Mouse (Mus musculus): ENCODE data around the gene Clasrp. TPM values are rescaled to one million over a fixed set of nuclear protein-coding genes. Genes with fewer than 3 reads are reported as not detected.

Clasrp gene
- polyA plus RNA-seq, 2 experiments: 7.5 to 21.3 TPM

DNA sequence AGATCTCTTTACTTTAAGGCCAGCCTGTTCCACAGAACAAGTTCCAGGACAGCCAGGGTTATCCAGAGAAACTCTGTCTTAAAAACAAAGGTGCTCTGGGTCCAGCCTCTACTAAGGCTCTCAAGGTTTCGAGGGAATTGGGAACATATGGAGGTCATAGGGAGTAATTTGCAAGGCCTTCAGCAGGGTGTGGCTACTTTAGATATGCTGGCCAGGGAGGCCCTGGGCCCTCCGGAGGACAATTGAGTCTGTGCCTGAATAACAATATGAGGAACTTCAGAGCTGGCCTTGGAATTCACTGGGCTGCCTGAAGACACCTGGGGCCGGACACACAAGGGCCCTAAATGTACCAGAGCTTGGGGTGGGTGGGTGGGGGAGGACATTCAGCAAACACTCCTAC, 28.7 kb downstream of the Clasrp start:
- Histone ChIP-seq H3K27me3 (ENCODE audit: control insufficient read depth, insufficient read depth, low read length) (no peaks in the 10 kb centered on the region; the same call in 1 of the 2 replicates), H3K4me1 (replicated peaks; ENCODE audit: control insufficient read depth in 2 of 2, insufficient read depth in 2 of 2, low read length in 1 of 2) (peaks cover 40 to 41% of the 10 kb centered on the region in 2 experiments), H3K9me3 (ENCODE audit: control insufficient read depth, low read length) (no peaks in the 10 kb centered on the region), H3K36me3 (replicated peaks; ENCODE audit: control insufficient read depth, insufficient read depth, low read depth) (peaks cover 3% of the 10 kb centered on the region), H3K9ac (replicated peaks) (peak overlapping the region; percentile 37), H3K4me2 (ENCODE audit: low read depth) (peak overlapping the region; percentile 42; the same call in 1 of the 2 replicates), H3K27ac (peak overlapping the region; percentile 52), H3K4me3 (ENCODE audit: insufficient read depth in 1 of 2, low read depth in 2 of 2, low read length in 2 of 2) (no peak overlapping the region)
- no peak for ATAC-seq (ENCODE audit: insufficient read depth)
- no peak for DNase-seq (ENCODE audit: low read depth in 3 of 3, low spot score in 3 of 3)
- no peak for TF ChIP-seq CTCF (IDR thresholded peaks at IDR 0.05; ENCODE audit: low read depth)
- TF ChIP-seq EP300 (IDR thresholded peaks at IDR 0.05; ENCODE audit: low read depth): no peak
- 33% methylated on average over 3 of the region's 3 CpGs for WGBS (ENCODE audit: insufficient replicate concordance)

DNA sequence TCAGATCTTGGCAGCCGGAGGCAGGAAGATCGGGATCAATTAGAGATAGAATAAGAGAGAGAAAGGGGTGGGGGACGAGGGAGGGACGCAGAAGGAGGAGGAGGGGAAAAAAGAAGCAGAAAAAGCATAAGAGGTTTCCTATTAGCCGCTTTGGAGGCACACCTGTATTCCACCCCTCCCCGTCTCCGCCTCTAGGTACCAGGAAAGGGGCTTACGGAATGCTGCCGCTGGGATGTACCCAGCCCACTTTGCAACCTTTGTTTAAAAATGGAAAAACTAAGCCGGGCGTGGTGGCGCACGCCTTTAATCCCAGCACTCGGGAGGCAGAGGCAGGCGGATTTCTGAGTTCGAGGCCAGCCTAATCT, 30.5 kb downstream of the Clasrp start:
- TF ChIP-seq EP300 (IDR thresholded peaks at IDR 0.05; ENCODE audit: low read depth): no peak
- Histone ChIP-seq H3K27me3 (ENCODE audit: control insufficient read depth, insufficient read depth, low read length) (no peaks in the 10 kb centered on the region; the same call in 1 of the 2 replicates), H3K4me3 (ENCODE audit: insufficient read depth in 1 of 2, low read depth in 2 of 2, low read length in 2 of 2) (peak overlapping the region; percentile 88 to 92), H3K9ac (replicated peaks) (peak overlapping the region; percentile 94), H3K27ac (peak overlapping the region; percentile 87), H3K9me3 (ENCODE audit: control insufficient read depth, low read length) (no peaks in the 10 kb centered on the region), H3K4me2 (ENCODE audit: low read depth) (peak overlapping the region; percentile 90), H3K36me3 (replicated peaks; ENCODE audit: control insufficient read depth, insufficient read depth, low read depth) (peaks cover 9% of the 10 kb centered on the region), H3K4me1 (replicated peaks; ENCODE audit: control insufficient read depth in 2 of 2, insufficient read depth in 2 of 2, low read length in 1 of 2) (peaks cover 40 to 41% of the 10 kb centered on the region in 2 experiments)
- WGBS (ENCODE audit: insufficient replicate concordance): 22% methylated on average over 16 of the region's 16 CpGs
- no peak for DNase-seq (ENCODE audit: low read depth in 3 of 3, low spot score in 3 of 3)
- no peak for ATAC-seq (ENCODE audit: insufficient read depth)

DNA sequence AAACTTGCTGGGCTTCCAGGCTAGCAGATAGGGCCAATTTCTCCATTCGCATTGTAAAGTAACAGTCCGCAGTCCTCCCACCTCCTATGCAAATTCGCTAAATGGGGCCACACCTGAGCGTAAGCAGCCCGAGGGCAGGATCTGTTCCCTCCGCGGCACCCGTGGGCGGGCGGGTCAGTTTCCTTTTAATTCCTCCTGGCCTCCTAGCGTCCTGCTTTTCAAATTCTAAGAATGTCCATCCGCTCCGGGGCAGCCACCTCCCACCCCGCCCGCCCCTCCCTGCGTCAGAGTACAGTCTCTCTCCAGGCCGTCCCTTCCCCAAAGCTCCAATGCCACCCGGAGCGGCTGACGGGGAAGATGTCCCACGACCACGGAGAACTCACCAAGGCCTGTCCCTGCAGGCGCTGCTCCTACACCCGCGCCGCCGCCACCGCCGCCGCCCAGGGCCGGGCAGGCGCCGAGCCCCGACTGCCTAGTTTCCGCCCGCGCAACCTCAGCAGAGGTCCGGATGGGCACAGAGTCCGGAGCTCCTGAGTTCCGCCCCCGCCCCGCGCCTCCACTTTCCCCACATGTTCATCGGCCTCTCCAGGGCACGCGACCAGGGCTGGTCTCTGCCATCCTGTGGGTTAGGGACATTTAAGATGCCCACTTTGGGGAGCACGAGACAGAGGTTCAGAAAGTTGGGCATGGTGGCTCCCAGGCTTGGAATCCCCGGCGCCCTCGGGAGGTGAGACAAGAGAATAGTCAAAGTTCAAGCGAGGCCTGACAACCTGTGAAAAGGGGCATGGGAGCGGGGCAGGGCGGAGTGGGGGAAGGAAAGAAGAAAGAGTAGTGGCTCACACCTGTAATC, 31.1 kb downstream of the Clasrp start:
- 1% methylated on average over 53 of the region's 53 CpGs for WGBS (ENCODE audit: insufficient replicate concordance)
- peaks cover 37 to 39% of the 10 kb centered on the region in 2 experiments for H3K4me1 ChIP-seq (replicated peaks; ENCODE audit: control insufficient read depth in 2 of 2, insufficient read depth in 2 of 2, low read length in 1 of 2)

DNA sequence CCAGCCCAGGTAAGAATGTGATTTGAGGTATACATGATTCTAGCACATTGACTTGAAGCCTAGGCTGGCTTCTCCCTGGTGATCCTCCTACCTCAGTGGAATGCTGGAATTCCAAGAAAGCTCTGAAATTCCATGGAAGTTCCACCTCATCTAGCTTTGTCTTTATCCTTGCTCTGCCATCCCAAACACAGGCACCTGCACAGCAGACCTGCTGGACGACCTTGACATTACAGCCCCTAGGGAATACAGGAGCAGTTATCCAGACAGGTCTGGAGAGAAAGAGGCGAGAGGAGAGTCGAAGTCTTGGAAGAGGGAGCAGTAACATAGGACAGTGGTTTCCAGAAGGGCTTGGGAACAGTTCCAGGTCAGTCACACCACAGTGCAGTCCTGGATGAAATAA, 34.6 kb downstream of the Clasrp start:
- 69% methylated on average over 3 of the region's 3 CpGs for WGBS (ENCODE audit: insufficient replicate concordance)
- H3K4me2 ChIP-seq (ENCODE audit: low read depth): no peak overlapping the region
- ATAC-seq (ENCODE audit: insufficient read depth) (no peak), DNase-seq (ENCODE audit: low read depth in 3 of 3, low spot score in 3 of 3) (no peak)
- H3K9me3 ChIP-seq (ENCODE audit: control insufficient read depth, low read length): no peaks in the 10 kb centered on the region
- no peak overlapping the region for H3K27ac ChIP-seq
- no peak overlapping the region; the same call in 1 of the 2 replicates for H3K9ac ChIP-seq (replicated peaks)
- TF ChIP-seq EP300 (IDR thresholded peaks at IDR 0.05; ENCODE audit: low read depth): no peak
- TF ChIP-seq CTCF (IDR thresholded peaks at IDR 0.05; ENCODE audit: low read depth): no peak
- H3K4me3 ChIP-seq (ENCODE audit: insufficient read depth in 1 of 2, low read depth in 2 of 2, low read length in 2 of 2): no peak overlapping the region
- peaks cover 23 to 25% of the 10 kb centered on the region in 2 experiments for H3K4me1 ChIP-seq (replicated peaks; ENCODE audit: control insufficient read depth in 2 of 2, insufficient read depth in 2 of 2, low read length in 1 of 2)
- H3K27me3 ChIP-seq (ENCODE audit: control insufficient read depth, insufficient read depth, low read length): no peaks in the 10 kb centered on the region
- H3K36me3 ChIP-seq (replicated peaks; ENCODE audit: control insufficient read depth, insufficient read depth, low read depth): peaks cover 21% of the 10 kb centered on the region

More for the DNA sequence above, 31.1 kb downstream of the Clasrp start:
- Histone ChIP-seq H3K4me2 (ENCODE audit: low read depth) (peak overlapping the region; percentile 90), H3K36me3 (replicated peaks; ENCODE audit: control insufficient read depth, insufficient read depth, low read depth) (peaks cover 9% of the 10 kb centered on the region), H3K4me3 (ENCODE audit: insufficient read depth in 1 of 2, low read depth in 2 of 2, low read length in 2 of 2) (peak overlapping the region; percentile 88 to 92), H3K9ac (replicated peaks) (peak overlapping the region; percentile 94), H3K27ac (peak overlapping the region; percentile 87), H3K9me3 (ENCODE audit: control insufficient read depth, low read length) (no peaks in the 10 kb centered on the region), H3K27me3 (ENCODE audit: control insufficient read depth, insufficient read depth, low read length) (no peaks in the 10 kb centered on the region; the same call in 1 of the 2 replicates)
- TF ChIP-seq EP300 (IDR thresholded peaks at IDR 0.05; ENCODE audit: low read depth) (no peak), CTCF (IDR thresholded peaks at IDR 0.05; ENCODE audit: low read depth) (peak; percentile 20; the same call in 1 of the 2 replicates)
- DNase-seq (ENCODE audit: low read depth in 3 of 3, low spot score in 3 of 3): peak; percentile 55 to 69 (median 64)
- ATAC-seq (ENCODE audit: insufficient read depth): peak; percentile 90

DNA sequence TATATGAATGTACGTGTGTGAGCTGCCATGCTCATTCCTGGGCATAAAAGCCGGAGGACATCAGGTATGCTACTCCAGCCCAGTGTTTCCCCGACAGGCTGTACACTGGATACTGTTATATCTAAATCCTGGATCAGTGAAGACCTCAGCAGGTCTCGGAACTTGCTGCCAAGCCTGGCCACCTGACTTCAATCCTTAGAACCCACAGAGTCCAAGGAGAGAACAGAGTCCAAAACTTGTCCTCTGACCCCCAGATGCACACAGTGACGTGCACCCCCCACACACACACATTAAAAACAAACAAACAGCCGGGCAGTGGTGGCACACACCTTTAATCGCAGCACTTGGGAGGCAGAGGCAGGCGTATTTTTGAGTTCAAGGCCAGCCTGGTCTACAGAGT, 36.9 kb downstream of the Clasrp start:
- H3K9ac ChIP-seq (replicated peaks): no peak overlapping the region
- TF ChIP-seq CTCF (IDR thresholded peaks at IDR 0.05; ENCODE audit: low read depth): no peak
- no peak for TF ChIP-seq EP300 (IDR thresholded peaks at IDR 0.05; ENCODE audit: low read depth)
- H3K4me2 ChIP-seq (ENCODE audit: low read depth): no peak overlapping the region
- ATAC-seq (ENCODE audit: insufficient read depth) (no peak), DNase-seq (ENCODE audit: low read depth in 3 of 3, low spot score in 3 of 3) (no peak)
- H3K4me1 ChIP-seq (replicated peaks; ENCODE audit: control insufficient read depth in 2 of 2, insufficient read depth in 2 of 2, low read length in 1 of 2): peaks cover 37 to 40% of the 10 kb centered on the region in 2 experiments
- peaks cover 26% of the 10 kb centered on the region for H3K36me3 ChIP-seq (replicated peaks; ENCODE audit: control insufficient read depth, insufficient read depth, low read depth)
- H3K9me3 ChIP-seq (ENCODE audit: control insufficient read depth, low read length): peaks cover 4% of the 10 kb centered on the region
- no peaks in the 10 kb centered on the region for H3K27me3 ChIP-seq (ENCODE audit: control insufficient read depth, insufficient read depth, low read length)
- WGBS (ENCODE audit: insufficient replicate concordance): 88% methylated on average over 8 of the region's 8 CpGs
- no peak overlapping the region for H3K4me3 ChIP-seq (ENCODE audit: insufficient read depth in 1 of 2, low read depth in 2 of 2, low read length in 2 of 2)
- no peak overlapping the region for H3K27ac ChIP-seq
